Mouse (Mus musculus) c-Kit-negative CD71-positive TER-119-positive erythroid progenitor cells, embryonic 14.5 days (primary cell): ENCODE data around the gene Olfr772.
"Not testable (repeated sequence)": the region's sequence is repeated elsewhere in the genome, so short reads cannot be mapped to it uniquely, and the experiment has no call there.

Experiments used
- DNase-seq: peaks from one replicate; pipeline ENCODE4 v3.0.0-alpha.2; 2013; ENCODE audit warnings: low read depth, low spot score

Olfr772 gene

DNA sequence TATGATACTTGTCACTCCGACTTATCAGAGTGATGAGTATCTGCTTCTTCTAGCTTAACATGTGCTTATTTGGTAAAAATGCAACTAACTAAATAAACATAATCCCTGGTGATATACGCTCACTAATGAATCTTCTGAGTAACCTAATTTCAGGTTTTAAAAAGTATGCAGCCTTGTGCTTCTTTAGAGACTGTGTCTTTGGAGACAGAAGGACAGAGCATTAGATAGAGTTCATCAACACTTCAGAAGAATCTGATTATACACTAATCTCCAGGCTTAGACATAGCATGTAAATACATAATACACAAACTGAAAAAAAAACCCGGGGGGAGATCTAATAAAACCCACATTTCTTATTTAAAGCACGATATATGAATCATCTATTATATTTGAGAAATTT, at the start of gene Olfr772:
TSS of gene Olfr772 (minus strand) at position 101 of the 400 bp plus-strand sequence.
- DNase-seq = not testable (repeated sequence)

DNA sequence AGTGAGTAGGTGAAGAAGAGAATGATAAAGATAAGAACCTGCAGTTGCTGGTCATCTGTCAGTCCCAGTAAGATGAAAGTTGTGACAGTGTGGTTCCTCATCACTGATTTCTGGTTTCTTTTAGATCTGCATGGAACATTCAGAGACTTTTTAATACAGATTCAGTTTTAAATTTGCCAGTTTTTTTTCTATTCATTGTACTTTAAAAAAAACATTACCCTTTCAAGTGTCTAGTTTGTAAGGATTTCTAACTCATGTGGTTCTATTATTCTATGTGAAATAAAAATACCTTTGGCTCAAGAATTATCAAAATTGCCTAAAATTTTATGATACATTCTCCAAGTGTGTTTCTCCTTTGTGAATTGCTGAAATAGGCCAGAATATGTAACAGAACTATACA, 9.6 kb upstream of the Olfr772 start, which contains the start of gene Olfr773:
TSS of gene Olfr773 (minus strand) at position 101 of the 400 bp plus-strand sequence.
- DNase-seq = not testable (repeated sequence)

DNA sequence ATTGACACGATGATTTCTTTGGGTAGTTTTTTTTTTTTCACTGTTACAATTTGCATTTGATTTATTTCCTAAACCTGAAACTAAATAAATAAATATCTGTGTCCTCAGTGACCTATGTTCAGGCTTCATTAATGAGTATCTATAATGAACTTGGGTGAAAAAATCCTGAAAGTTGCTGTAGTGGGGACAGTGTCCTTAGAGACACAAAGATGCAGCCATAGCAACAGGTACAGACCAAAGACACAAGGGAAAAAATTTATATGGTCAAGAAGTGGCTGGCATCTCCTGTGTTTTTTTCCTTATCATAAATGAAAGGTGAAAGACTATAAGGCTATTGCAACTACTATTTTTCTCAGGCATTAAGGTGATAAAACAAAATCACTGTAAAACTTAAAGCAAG, 13.1 kb downstream of the Olfr772 start, which contains the start of gene Olfr771:
TSS of gene Olfr771 (minus strand) at position 101 of the 400 bp plus-strand sequence.
- DNase-seq = no peak

DNA sequence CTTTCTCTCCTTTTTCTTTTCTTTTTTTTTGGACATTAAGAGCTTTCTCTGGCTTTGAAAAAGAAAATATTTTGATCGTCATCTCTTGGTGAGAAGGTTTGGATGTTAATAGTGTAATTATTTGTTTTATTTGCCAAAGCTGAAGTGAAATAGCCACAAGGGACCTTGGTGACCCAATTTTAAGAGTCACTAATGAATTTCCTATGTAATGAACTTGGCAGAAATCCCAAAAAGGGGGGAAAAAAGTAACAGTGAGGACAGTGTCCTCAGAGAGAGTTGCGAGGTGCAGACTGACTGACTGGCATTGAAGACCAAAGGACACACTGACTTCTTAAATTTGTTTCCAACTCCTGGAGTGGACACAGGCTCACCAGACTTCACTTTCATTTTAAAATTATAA, 38.8 kb downstream of the Olfr772 start, which contains the start of gene Olfr770:
TSS of gene Olfr770 (minus strand) at position 101 of the 400 bp plus-strand sequence.
- DNase-seq = no peak
